Mouse (Mus musculus) lung, postnatal 0 days (tissue): Measurements from ENCODE around the gene Mdm2.
"Not testable (repeated sequence)": the region's sequence is repeated elsewhere in the genome, so short reads cannot be mapped to it uniquely, and the experiment has no call there.

Source experiments
- CTCF ChIP-seq: IDR thresholded peaks from 2 replicates; pipeline ENCODE4 v1.5.1; 2016; ENCODE audit warnings: antibody characterized with exemption, mild to moderate bottlenecking
- EP300 ChIP-seq: IDR thresholded peaks from 2 replicates; pipeline ENCODE4 v1.6.1; 2016; ENCODE audit warnings: antibody characterized with exemption, mild to moderate bottlenecking, control low read depth

- TF ChIP-seq CTCF, EP300: not testable (repeated sequence)
Observed at GRCm38 (mm10) chr10:117704314-117704963, 6.1 kb downstream of the Mdm2 start.
